Mouse (Mus musculus) retina, postnatal 1 day (tissue): ENCODE measurements around the gene Lyl1.

Experiments used
- DNase-seq: peaks from one replicate; pipeline ENCODE4 v3.0.0-alpha.2; 2012

The Lyl1 gene

GRCm38 (mm10) chr8:84703466-84704249, 2.4 kb downstream of the Lyl1 start:
- DNase-seq = peak; percentile 38

- peak; percentile 86 for DNase-seq
These were observed 3.1 kb downstream of the Lyl1 start for GRCm38 (mm10) chr8:84704356-84704755.

- no peak for DNase-seq
These were observed 3.9 kb downstream of the Lyl1 start for GRCm38 (mm10) chr8:84704867-84705831.

- no peak for DNase-seq
These were observed 4.7 kb downstream of the Lyl1 start for GRCm38 (mm10) chr8:84705960-84706359.

- DNase-seq = peak; percentile 57
These were observed 5.5 kb downstream of the Lyl1 start for GRCm38 (mm10) chr8:84706610-84707266.

GRCm38 (mm10) chr8:84707267-84707883, 6.1 kb downstream of the Lyl1 start:
- no peak for DNase-seq

- no peak for DNase-seq
These were observed 6.8 kb downstream of the Lyl1 start for GRCm38 (mm10) chr8:84708071-84708541.

GRCm38 (mm10) chr8:84708774-84709475, 7.7 kb downstream of the Lyl1 start:
- DNase-seq = peak; percentile 92

GRCm38 (mm10) chr8:84709931-84710330, 8.7 kb downstream of the Lyl1 start:
- DNase-seq = no peak

GRCm38 (mm10) chr8:84711312-84711711, 10.1 kb downstream of the Lyl1 start:
- DNase-seq = no peak

GRCm38 (mm10) chr8:84711933-84712758, 10.9 kb downstream of the Lyl1 start:
- DNase-seq = peak; percentile 91

- no peak for DNase-seq
These were observed 11.5 kb downstream of the Lyl1 start for GRCm38 (mm10) chr8:84712759-84713120.

GRCm38 (mm10) chr8:84713381-84713780, 12.1 kb downstream of the Lyl1 start:
- peak; percentile 78 for DNase-seq

- no peak for DNase-seq
These were observed 12.9 kb downstream of the Lyl1 start for GRCm38 (mm10) chr8:84714161-84714560.

- DNase-seq = no peak
These were observed 14.7 kb downstream of the Lyl1 start for GRCm38 (mm10) chr8:84715893-84716468.

- no peak for DNase-seq
These were observed 15.5 kb downstream of the Lyl1 start for GRCm38 (mm10) chr8:84716790-84717189.

GRCm38 (mm10) chr8:84718476-84718875, 17.2 kb downstream of the Lyl1 start:
- no peak for DNase-seq

GRCm38 (mm10) chr8:84718959-84719690, 17.9 kb downstream of the Lyl1 start:
- DNase-seq = no peak

GRCm38 (mm10) chr8:84722530-84722849, 21.2 kb downstream of the Lyl1 start:
- DNase-seq = no peak
